Mouse (Mus musculus) spleen, adult 2 months (tissue): ENCODE measurements around the gene Htr5b. TPM values are rescaled to one million over a fixed set of nuclear protein-coding genes. Genes with fewer than 3 reads are reported as not detected.

Source experiments
- DNase-seq, 2 experiments: peaks; one replicate each; pipeline versions ENCODE4 v3.0.0 to v3.0.0-alpha.2; 2012 to 2021; ENCODE audit warnings: low spot score in 2 of 2, low read depth in 1 of 2
- H3K27ac ChIP-seq: fragments of 200-500 bp; 2 replicates; pipeline ENCODE4 v1.5.1; 2012; ENCODE audit warnings: low read length, inconsistent platforms; ENCODE audit not compliant: insufficient read depth
- H3K27me3 ChIP-seq: fragments of 200-500 bp; 2 replicates; pipeline ENCODE4 v1.6.1; 2012; ENCODE audit warnings: mild to moderate bottlenecking, moderate library complexity, low read length, inconsistent platforms; ENCODE audit not compliant: control insufficient read depth, insufficient read depth
- H3K36me3 ChIP-seq: fragments of 200-500 bp; 2 replicates; pipeline ENCODE4 v1.6.1; 2012; ENCODE audit warnings: mild to moderate bottlenecking, low read length, inconsistent platforms; ENCODE audit not compliant: control insufficient read depth, insufficient read depth
- H3K4me1 ChIP-seq: fragments of 200-500 bp; 2 replicates; pipeline ENCODE4 v1.6.1; 2011; ENCODE audit warnings: inconsistent platforms; ENCODE audit not compliant: control insufficient read depth, insufficient read depth, insufficient read length
- H3K4me3 ChIP-seq: fragments of 200-500 bp; 2 replicates; pipeline ENCODE4 v1.5.1; 2011; ENCODE audit warnings: mild to moderate bottlenecking, inconsistent platforms; ENCODE audit not compliant: insufficient read depth, insufficient read length; ENCODE audit errors: extremely low read depth
- CTCF ChIP-seq: fragments of 200-500 bp; IDR thresholded peaks from 2 replicates; pipeline ENCODE4 v1.5.1; 2011; ENCODE audit warnings: mild to moderate bottlenecking, inconsistent platforms; ENCODE audit not compliant: insufficient read depth, insufficient read length, insufficient replicate concordance; ENCODE audit errors: extremely low read depth
- POLR2A ChIP-seq: fragments of 200-500 bp; IDR thresholded peaks from 2 replicates; pipeline ENCODE4 v1.6.1; 2011; ENCODE audit warnings: low read depth, low read length, inconsistent platforms
- WGBS: fragments of 180-500 bp; shearing (Covaris S2); methylation state at CpG from one replicate; pipeline ENCODE4 v1.1.7; 2018; 5-methylcytosine and 5-hydroxymethylcytosine counted together
- polyA plus RNA-seq: library from polyadenylated mRNA; depleted of rRNA; stranded (reverse); fragments of >200 nt; gene quantifications from 2 replicates; pipeline ENCODE4 v1.2.3, GENCODE M21; 2012

Htr5b gene
- polyA plus RNA-seq, 1 experiment, result 0.07 TPM

GRCm38 (mm10) chr1:121549456-121549855 is 21.2 kb upstream of the Htr5b start:
- Histone ChIP-seq H3K27ac (no peak overlapping the region), H3K36me3 (peaks cover 10% of the 10 kb centered on the region), H3K27me3 (no peaks in the 10 kb centered on the region), H3K4me1 (no peaks in the 10 kb centered on the region), H3K4me3 (no peak overlapping the region)
- DNase-seq, result no peak
- WGBS, result 83% methylated on average over 4 of the region's 4 CpGs
- TF ChIP-seq POLR2A (no peak), CTCF (no peak)

- no peak overlapping the region for H3K27ac ChIP-seq
- no peak overlapping the region for H3K4me3 ChIP-seq
- no peaks in the 10 kb centered on the region for H3K4me1 ChIP-seq
- no peaks in the 10 kb centered on the region for H3K27me3 ChIP-seq
- peaks cover 6% of the 10 kb centered on the region for H3K36me3 ChIP-seq
- DNase-seq, result no peak
- 93% methylated on average over 4 of the region's 4 CpGs for WGBS
- no peak for TF ChIP-seq POLR2A
- no peak for TF ChIP-seq CTCF
Measured at GRCm38 (mm10) chr1:121548667-121549066, 20.4 kb upstream of the Htr5b start.

GRCm38 (mm10) chr1:121546844-121547243 is 18.6 kb upstream of the Htr5b start:
- Histone ChIP-seq H3K36me3 (peaks cover 4% of the 10 kb centered on the region), H3K4me3 (no peak overlapping the region), H3K4me1 (no peaks in the 10 kb centered on the region), H3K27ac (no peak overlapping the region), H3K27me3 (no peaks in the 10 kb centered on the region)
- TF ChIP-seq CTCF (no peak), POLR2A (no peak)
- DNase-seq, result no peak
- WGBS, result 75% methylated on average over 2 of the region's 2 CpGs

- WGBS, result 66% methylated on average over 8 of the region's 8 CpGs
- Histone ChIP-seq H3K27me3 (no peaks in the 10 kb centered on the region), H3K36me3 (no peaks in the 10 kb centered on the region), H3K4me1 (no peaks in the 10 kb centered on the region), H3K4me3 (no peak overlapping the region), H3K27ac (no peak overlapping the region)
- no peak for DNase-seq
- TF ChIP-seq POLR2A, result no peak
- TF ChIP-seq CTCF, result no peak
Measured at GRCm38 (mm10) chr1:121540361-121540760, 12.1 kb upstream of the Htr5b start.

- Histone ChIP-seq H3K4me1 (no peaks in the 10 kb centered on the region), H3K27ac (no peak overlapping the region), H3K27me3 (peaks cover 5% of the 10 kb centered on the region; the same call in 1 of the 2 replicates), H3K36me3 (no peaks in the 10 kb centered on the region), H3K4me3 (no peak overlapping the region)
- no peak for DNase-seq
- 56% methylated on average over 7 of the region's 7 CpGs for WGBS
- TF ChIP-seq POLR2A (no peak), CTCF (no peak)
Measured at GRCm38 (mm10) chr1:121531439-121531838, 3.2 kb upstream of the Htr5b start.

GRCm38 (mm10) chr1:121529286-121529685 is 1.0 kb upstream of the Htr5b start:
- Histone ChIP-seq H3K27ac (no peak overlapping the region), H3K4me3 (no peak overlapping the region), H3K4me1 (no peaks in the 10 kb centered on the region), H3K36me3 (no peaks in the 10 kb centered on the region), H3K27me3 (peaks cover 5% of the 10 kb centered on the region; the same call in 1 of the 2 replicates)
- no peak for TF ChIP-seq CTCF
- no peak for TF ChIP-seq POLR2A
- DNase-seq, result no peak
- WGBS, result 79% methylated on average over 6 of the region's 6 CpGs

- H3K4me3 ChIP-seq, result no peak overlapping the region
- DNase-seq, result no peak
- TF ChIP-seq CTCF, result no peak
- no peak for TF ChIP-seq POLR2A
- H3K4me1 ChIP-seq, result no peaks in the 10 kb centered on the region
- peaks cover 5% of the 10 kb centered on the region; the same call in 1 of the 2 replicates for H3K27me3 ChIP-seq
- 30% methylated on average over 55 of the region's 55 CpGs for WGBS
- H3K27ac ChIP-seq, result no peak overlapping the region
- no peaks in the 10 kb centered on the region for H3K36me3 ChIP-seq
Measured at GRCm38 (mm10) chr1:121527600-121528398, 466 bp downstream of the Htr5b start.
